Mouse (Mus musculus) adrenal gland (tissue): Measurements from ENCODE around the gene Adamts6.

ENCODE experiments used
- intact Hi-C: fragments of 180-260 bp; cut with DNase I; formaldehyde crosslinking; loops from one replicate; pipeline ENCODE4 v1.15.1; 2025
- long read RNA-seq, 2 experiments: library from polyadenylated mRNA; unstranded; transcript quantifications; one replicate each; pipeline ENCODE4 v2.0.0; 2020; ENCODE audit warnings: borderline replicate concordance in 1 of 2; ENCODE audit not compliant: insufficient replicate concordance in 1 of 2

Adamts6 gene
- long read RNA-seq, experiment 1, partial matches to known transcripts: 1 of 2 reads
- long read RNA-seq, experiment 1, other reads (novel, unspliced or antisense): 1 of 2 reads
- long read RNA-seq, experiment 2: 0 reads

DNA sequence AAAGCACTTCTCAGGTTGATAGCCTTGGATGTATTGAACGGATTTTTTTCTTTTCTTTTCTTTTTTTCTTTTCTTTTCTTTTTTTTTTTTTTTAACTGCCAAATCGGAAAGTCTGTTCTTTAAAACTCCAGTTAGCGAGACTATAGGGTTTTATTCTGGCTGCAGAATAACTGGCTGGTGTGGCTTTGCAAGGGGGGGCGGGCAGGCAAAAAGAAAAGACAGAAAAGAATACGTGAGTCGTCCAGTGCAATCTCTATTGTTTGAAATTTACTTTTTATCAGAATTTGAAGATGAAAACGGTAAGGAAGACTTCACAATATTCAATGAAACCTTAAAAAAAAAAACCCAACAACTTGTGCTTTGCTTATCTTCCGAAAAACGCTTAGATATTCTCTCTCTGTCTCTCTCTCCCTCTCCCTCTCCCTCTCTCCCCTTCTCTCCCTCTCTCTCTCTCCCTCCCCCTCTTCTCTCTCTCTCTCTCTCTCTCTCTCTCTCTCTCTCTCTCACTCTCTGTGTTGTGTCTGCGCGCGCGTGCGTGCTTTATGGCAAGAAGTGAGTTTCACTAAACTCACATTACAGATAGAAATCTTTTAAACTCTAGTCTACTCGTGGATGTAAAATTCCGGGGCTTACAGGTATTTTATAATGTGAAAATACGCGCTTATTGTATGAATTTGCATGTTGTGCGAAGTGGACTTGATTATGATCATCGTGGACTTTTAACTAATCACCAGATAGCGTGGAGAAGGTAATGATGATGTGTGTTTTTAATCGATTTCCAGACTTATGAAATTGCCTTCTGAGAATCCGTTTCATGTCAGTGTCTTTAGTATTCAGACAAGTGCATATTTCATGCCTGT, at the start of gene Adamts6:
Gene Adamts6, plus strand, starts transcription at position 470 of the 860 bp plus-strand sequence.
- intact Hi-C loops: loop anchor here (5.0 to 10.0 kb wide), 2 partner anchors 500 to 657 kb away; no protein-coding TSS in a partner anchor

DNA sequence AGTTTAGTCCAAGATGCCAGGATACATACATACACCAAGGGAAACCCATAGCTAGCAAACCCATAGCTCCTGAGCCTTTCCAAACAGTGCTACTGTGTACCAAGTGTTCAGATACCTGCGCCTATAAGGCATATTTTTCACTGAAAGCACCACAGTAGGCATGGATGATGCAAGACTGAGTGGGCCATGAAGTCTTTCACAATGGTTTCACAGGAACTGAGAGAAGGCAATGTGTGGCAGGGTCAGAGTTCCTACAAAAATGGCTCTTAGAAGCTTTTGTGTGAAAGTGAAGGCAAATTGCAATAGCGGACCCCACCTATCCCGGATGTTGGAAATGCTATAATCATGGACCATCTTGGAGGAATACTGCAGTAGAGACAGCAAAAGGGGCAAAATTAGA, 28.6 kb upstream of the Adamts6 start:
- intact Hi-C loops: no loop called here

DNA sequence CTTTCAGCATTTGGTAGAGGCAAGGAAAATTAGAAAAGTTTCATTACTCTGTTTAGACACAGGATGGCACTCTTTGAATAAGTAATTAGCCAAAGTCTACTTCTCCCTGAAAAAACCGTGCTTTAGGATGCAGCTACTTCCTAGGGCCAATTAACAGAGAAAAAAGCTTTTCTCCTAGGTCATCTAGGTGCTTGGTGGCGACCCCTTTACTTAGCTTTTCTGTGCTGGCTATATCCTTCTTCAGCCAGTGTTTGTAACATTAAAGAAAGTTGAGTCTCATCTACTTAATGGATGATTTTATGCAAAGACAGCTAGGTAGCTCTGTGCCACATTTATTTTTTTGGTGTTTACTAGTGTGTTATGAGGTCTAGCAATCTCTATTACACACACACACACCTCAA, 2.6 kb upstream of the Adamts6 start:
- intact Hi-C loops: loop anchor here (2.0 to 10.0 kb wide), 3 partner anchors 396 to 660 kb away; no protein-coding TSS in a partner anchor

DNA sequence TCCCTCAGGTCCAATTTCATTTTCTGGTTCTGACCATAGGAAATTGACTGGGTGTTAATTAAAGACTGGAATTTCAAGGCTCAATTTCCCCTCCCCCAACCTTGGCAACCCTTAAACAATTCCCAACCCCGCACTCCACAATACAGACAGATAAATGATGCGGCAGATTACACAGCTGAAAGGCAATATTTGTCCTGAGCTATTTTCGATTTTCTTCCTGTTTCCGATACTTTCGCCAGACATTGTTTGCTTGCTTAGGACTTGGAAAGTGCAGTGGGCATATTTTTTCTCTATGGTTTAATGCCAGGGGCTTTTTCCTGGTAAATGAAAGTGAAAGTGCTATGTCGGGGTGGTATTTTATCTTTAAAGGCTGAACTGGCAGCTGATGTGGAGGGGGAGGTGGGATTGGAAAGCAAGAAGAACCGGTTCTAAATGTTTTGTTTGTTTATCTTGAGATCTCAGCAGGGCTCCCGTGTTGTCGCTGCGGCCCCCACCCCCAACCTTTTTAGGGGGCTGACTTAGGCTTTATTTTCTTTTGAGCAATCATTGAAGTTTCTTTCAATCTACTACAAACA, 1.8 kb upstream of the Adamts6 start:
- intact Hi-C loops: loop anchor here (2.0 to 10.0 kb wide), 3 partner anchors 395 to 659 kb away; no protein-coding TSS in a partner anchor

DNA sequence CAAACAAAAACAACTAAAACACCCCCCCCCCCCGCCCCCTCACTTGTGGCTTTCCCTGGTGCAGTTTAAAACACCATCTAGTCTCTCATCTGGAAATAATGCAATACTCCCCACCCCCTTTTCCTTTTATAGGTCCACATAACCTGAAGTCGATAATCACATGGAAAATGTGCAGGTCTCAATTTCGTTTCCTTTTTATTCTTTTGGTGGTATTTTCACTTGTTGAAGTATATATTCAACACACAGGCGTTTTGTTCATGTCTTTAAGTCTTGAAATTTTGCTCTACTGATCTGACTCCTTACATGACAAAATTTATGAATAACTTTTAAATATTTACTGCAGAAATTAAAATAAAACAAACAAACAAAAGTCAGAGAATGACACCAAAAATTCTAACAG, 1.3 kb upstream of the Adamts6 start:
- intact Hi-C loops: loop anchor here (5.0 to 10.0 kb wide), 2 partner anchors 501 to 658 kb away; no protein-coding TSS in a partner anchor

DNA sequence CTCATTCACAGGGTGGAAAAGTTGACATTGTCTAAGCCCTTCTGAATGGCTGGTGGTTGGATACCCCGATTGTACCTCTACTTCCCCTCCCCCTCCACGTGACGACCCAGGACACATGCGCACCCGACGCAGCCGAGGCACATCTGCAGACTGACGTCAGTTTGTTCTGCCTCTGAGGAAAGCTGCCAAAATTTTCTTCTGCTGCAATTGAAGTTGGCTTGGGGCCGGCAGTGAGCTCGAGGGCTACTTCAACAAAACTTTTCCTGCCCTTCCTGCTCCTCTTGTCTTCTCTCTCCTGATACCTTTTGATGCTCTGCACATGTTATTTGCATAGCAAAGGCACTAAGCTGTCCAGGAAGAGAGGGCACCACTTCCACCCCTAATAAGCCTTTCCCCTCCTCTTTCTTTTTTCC, 732 bp upstream of the Adamts6 start:
- intact Hi-C loops: loop anchor here (5.0 to 10.0 kb wide), 2 partner anchors 500 to 658 kb away; no protein-coding TSS in a partner anchor

DNA sequence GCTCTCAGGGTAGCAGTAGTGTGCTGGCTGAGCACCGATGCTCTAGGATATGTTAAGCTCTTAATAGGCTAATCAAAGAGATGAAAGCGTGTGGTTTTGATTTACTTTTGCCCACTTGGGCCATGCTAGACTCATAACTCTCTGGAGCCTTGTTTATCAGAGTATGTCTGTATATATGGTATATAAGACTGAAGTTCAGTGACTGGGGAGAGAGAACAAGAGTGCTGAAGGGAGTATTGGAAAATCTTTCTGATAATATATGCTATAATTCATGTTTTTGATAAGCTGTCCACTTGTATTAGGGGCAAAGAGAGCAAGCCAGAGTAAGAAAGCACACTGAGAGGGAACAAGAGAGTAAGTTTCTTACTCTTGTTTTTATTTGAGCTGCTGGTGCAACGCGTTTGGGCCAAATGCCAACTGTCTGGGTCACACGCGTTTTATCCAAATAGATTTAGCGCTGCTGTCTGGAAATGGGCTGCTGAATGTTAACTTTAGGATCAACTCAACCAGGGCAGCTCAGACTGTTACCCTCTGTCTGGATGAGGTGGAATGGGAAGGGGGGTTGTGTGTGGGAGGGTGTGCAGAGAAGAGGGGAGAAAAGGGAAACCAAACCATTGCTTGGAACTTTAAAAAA, 708 bp downstream of the Adamts6 start:
- intact Hi-C loops: loop anchor here (5.0 to 10.0 kb wide), 2 partner anchors 499 to 656 kb away; no protein-coding TSS in a partner anchor

DNA sequence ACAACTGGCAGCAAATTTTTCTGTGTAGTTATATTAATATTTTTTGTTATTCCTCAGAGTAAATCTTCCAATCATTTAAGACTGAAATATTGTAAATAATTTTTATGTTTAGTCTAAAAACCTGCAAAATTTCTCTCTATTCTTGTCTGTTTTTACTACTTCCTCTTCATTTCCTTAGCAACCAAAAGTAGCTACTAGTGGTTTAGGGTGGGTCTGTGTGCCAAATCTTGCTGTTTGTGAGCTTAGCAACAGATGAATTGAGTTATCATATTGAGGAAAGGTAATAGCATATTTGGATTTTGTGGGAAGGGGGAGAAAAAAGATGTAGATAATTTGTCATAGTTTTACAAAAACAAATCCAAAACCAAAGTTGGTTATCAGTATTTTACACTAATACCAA, 1.5 kb downstream of the Adamts6 start:
- intact Hi-C loops: loop anchor here (5.0 to 10.0 kb wide), 2 partner anchors 498 to 656 kb away; no protein-coding TSS in a partner anchor

DNA sequence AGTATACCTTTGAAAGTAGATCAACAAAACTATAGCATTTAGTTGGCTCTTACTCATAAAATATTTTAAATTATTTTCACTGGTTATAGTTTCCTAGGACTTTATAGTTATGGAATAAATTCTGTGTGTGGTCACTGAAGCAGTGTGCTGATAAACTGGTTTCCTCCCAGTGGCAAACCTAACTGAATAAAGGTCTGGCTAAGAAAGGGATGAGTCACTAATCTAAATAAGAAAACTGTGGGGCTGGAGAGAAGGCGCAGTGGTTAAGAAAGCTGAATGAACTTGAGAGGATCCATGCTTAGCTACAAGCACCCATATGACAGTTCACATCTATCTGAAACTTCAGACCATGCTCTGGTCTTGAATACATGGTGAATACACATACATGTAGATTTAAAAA, 7.8 kb downstream of the Adamts6 start:
- intact Hi-C loops: no loop called here

DNA sequence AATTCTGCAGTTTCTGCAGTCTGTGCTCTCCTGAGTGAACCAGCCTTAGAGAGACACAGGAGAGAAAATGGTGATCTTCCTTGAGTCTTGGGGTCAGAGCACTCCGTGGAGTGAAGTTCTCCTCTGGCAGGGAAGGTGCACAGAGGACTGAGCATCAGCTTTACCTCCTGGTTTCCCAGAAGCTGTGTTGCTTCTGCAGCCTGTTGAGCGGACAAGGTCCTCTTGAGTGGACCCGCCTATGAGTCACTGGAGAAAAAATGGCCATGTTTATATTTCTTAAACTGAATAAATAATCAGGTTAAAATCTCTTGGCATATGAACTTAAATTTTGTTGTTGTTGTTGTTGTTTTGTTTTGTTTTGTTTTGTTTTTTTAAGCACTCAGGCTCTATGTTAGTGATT, 41.7 kb downstream of the Adamts6 start:
- intact Hi-C loops: no loop called here

DNA sequence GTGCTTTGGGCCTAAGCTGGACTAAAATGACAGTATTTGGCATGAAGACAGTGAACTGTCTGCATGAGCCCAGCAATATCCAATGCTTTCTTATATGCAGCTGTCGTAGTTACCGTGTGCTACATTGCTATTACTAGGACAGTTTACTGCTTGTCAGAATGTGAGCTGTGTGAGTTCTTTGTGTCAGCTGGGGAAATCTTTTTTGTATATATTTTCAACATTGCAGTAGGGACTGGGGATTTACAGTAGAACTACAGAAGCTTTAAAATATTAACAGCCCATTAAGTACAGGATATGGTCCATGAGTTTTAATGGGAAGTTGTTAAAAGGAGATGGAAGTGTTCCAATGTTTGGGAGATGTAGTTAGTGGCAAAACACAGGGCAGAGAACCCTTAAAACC, 42.1 kb downstream of the Adamts6 start:
- intact Hi-C loops: no loop called here

DNA sequence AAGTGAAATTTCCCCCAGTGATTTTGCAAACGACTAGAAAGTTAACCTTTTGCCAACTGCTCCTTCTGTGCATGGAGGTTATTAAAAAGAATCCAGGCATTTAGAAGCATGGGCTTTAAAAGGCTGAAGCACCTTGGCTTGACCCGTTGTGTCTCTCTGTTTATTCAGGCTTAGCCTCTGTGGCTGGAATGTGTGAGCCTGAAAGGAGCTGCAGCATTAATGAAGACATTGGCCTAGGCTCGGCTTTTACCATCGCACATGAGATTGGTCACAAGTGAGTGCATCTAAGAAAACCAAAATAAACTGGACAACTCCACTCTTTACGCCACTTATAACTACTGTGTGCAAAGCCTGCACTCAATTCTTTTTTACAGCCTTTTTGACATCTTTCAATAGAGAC, 65.0 kb downstream of the Adamts6 start:
- intact Hi-C loops: no loop called here

DNA sequence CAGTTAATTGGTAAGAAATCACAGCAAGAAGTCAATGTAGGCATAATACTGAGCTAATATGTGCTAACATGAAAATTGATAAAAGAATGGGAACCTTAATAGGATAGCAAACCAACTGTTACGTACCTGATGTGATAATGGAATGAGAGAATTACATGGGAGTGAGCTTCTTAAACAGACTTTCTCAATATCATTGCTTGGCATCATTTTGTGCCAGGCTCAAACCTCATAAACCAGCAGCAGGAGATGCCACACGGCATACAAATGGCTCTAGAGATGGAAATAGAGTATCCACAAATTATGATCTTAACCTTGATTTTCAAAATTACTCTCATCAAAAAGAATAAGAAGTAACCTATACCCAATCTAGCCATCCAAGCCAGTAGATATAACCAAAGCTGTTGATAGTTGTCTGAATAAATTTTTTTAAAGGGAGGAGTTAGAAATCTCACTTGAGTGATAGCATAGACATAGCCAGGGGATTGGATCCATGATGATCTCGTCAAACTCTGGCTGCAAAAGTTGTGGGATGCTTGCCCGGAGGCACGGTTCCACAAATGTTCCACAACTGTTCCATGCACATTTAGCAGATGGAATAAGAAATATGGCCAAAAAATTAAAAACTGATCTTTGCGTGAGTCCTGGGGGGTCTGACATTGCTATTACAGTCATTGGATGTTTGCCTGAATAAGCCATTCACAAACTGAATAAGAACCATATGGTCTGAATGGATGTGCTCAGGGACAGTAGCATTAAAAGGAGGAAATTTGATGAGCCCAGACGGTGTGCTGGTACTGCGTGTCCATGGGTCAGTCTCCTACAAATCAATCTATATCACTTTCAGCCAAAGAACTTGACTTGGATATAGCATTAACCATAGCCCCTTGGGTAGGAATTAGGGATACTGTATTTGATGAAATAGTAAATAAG, 106.1 kb downstream of the Adamts6 start:
- intact Hi-C loops: no loop called here

DNA sequence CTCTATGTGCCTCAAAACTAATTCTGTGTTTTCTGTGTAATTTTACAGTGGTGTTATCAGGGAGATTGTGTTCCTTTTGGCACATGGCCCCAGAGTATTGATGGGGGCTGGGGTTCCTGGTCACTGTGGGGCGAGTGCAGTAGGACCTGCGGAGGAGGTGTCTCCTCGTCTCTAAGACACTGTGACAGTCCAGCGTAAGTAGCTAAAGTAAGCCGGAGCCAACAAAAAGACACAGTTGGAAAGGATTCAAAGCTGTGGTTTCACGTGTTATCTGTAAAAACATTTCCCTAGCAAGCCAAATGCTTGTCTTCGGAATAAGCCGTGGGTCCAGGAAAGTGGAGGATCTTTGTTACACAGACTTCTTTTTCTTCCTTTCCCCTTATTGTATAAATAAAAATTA, 110.2 kb downstream of the Adamts6 start:
- intact Hi-C loops: no loop called here

DNA sequence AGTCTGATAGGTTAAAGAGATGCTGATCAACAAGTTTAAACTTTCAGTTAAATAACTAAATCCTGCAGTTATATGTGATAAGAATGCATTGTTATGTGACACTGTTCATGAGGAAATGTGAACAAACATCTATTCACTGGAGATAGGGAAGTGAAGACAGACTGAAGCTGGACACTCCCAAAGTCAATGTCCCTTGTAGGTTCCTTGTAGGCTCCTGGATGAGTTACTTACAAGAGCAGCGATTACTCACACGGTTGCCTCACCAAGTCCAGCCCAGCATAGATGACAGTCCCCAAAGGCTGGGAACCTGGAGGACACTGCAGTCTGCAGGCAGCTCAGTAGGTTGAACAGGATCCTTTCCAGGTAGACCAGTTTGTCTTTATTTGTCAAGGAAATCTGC, 145.1 kb downstream of the Adamts6 start:
- intact Hi-C loops: no loop called here

DNA sequence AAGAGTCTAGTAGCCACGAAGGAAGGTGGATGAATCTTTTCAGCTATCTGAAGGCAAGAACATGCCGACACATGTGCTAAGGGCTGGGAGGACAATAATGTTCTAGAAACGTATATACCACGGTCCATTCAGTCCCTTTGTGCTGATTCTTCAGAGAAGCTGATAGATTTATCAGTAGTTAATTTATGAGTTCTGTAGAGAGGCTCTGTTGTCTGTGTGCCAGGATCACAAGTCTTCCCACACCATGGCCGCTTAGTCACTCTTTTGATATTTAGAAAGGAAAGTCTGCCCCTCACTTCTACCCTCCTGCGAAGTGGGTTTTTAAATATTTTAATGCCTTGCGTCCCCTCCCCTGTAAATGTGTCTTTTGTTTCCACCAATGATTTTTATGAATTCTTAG, 154.9 kb downstream of the Adamts6 start:
- intact Hi-C loops: no loop called here

DNA sequence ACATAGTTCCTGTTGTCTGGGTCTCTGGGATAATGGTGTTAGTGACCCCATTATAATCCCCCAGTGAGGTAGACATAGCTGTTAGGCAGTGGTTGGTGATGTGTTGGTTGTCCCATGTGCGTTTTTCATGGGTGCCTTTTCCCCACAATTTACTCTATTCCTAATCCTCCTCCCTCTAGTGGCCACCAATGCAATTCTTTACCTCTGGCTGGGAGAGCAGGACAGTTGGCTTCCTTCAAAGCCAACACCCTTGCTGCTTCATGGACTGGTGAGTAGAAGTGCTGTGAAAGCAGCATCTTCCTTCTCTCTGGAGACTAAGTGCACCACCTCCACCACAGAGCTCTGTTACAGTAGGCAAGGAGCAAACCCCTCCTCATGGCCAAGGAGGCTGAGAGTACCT, 157.8 kb downstream of the Adamts6 start:
- intact Hi-C loops: no loop called here

DNA sequence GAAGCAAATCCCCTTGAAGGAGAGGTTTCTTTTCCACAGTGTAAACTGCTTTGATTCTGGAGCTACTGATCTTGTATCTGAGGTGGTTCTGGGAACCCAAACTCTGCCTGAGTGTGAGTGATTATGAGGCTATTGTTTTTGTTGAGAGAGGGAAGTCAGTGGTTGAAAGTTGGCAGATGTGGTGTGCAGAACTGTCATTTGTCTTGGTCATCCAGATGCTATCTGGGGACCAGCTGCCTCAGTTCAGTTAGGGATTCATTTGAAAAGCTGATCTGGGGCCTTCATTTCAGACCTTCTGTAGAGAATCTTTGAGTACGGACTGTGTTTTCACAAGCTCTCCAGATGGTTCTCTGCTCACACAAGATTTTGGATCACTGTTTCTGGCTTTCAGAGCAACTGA, 159.3 kb downstream of the Adamts6 start:
- intact Hi-C loops: no loop called here

DNA sequence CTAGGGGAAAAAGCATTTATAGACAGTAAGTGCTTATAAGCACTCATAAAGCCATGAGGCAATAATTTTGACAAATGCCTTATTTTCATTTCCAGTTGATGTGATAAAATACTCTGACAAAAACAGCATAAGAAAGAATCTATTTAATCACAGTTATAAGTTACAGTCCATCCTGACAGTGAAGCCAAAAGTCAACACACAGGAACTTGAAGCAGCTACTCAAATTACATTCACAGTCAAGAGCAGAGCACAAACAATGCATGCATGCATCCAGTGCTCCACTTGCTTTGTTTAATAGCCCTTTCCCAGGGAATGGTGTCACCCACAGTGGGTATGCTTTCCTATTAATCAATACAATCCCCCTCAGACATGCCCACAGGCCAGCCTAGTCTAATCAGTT, 159.8 kb downstream of the Adamts6 start:
- intact Hi-C loops: no loop called here

DNA sequence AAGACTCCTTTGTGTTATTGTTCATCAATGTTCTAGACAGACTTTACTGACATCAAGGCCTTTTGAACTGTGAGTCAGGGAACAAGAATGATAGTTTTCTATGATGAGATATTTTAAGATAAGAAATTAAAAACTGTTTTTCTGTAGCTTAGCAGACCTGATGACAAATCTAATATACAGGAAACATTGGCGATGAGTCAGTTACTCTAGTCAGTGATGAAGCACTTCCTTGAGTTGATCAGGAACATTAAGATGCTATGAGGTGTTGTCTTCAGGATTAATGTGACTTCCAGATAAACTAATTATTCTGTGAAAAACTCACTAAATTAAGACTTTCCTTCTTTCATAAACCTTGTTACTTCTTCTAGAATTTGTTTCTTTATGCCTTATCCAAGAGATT, 160.7 kb downstream of the Adamts6 start:
- intact Hi-C loops: no loop called here
